Mouse (Mus musculus) kidney, postnatal 4 days (tissue): ENCODE measurements around the gene Vmn2r5.
"Not testable (repeated sequence)": the region's sequence is repeated elsewhere in the genome, so short reads cannot be mapped to it uniquely, and the experiment has no call there.

ENCODE experiments used
- DNase-seq, 2 experiments: peaks; one replicate each; pipeline ENCODE4 v3.0.0; 2021; ENCODE audit warnings: mixed read lengths in 2 of 2

The Vmn2r5 gene

DNA sequence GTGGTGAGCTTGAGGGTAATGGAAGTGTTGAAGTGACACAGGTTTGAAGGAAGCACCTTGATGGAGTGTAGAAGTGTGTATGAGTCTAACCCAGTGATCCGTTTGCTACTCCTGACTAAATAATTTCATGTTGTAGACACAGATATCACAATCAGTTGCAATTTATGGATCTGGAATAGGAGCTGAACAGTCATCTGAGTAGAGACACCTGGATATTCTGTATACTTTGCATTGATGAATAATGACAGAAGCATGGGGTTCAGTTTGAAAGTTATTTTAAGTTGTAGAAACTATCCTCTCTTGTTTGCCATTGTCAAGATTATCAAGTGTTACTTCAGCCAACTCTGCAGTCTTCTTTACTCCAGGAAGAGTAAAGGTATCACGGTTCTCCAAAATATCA, at the start of gene Vmn2r5:
Gene Vmn2r5 (minus strand): TSS at position 101 of the 400 bp plus-strand sequence.
- DNase-seq, result not testable (repeated sequence)

DNA sequence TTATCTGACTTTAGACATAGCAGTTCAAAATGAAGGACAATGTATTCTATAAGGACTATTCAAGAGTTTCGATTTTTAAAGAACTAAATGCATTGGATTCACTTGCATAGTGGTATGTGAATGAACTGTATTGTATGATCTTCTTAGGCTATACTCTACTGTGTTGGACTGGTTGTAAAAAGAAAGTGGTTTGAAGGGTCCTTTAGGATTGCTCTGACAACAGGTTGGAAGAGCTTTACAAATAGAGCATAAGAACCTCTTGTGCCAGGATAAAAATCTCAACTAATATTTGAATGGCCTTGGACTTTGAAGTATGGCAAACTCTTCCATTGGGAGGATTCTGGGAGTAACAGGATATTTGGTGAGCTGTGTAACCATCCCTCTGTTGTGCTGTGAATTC, 13.9 kb upstream of the Vmn2r5 start:
- not testable (repeated sequence) for DNase-seq
